Mouse (Mus musculus) spleen, adult 2 months (tissue): ENCODE measurements around the gene BC024978.

Experiments
- CTCF ChIP-seq: fragments of 200-500 bp; IDR thresholded peaks from 2 replicates; pipeline ENCODE4 v1.5.1; 2011; ENCODE audit warnings: mild to moderate bottlenecking, inconsistent platforms; ENCODE audit not compliant: insufficient read depth, insufficient read length, insufficient replicate concordance; ENCODE audit errors: extremely low read depth
- POLR2A ChIP-seq: fragments of 200-500 bp; IDR thresholded peaks from 2 replicates; pipeline ENCODE4 v1.6.1; 2011; ENCODE audit warnings: low read depth, low read length, inconsistent platforms

DNA sequence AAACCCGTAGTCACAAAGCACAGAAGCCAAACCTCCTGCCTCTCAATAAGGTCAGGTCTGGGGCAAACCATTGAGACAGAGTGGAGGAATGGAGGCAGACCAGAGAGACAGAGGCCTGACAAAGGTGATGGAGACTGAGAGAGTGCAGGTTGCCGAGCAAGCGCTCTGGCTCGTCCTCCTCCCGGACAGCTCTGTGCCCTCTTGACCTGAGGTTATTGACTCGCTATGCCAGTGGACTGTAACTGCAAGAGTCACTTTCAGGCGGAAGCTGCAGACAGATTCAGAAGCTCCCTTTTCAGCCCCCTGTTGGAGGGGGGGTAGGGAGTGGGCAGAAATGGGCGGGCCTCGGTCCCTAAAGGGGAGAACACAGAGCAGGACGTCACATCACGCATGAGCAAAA, 24.4 kb downstream of the BC024978 start:
- TF ChIP-seq POLR2A (no peak), CTCF (no peak)
